Mouse (Mus musculus) bone marrow, adult 2 months (tissue): ENCODE data around the gene Ing5.

Experiments used
- CTCF ChIP-seq: fragments of 200-500 bp; IDR thresholded peaks from 2 replicates; pipeline ENCODE4 v1.5.1; 2011; ENCODE audit warnings: low read length, control low read depth; ENCODE audit not compliant: control insufficient read depth, insufficient read depth
- POLR2A ChIP-seq: fragments of 200-500 bp; IDR thresholded peaks from 2 replicates; pipeline ENCODE4 v1.6.1; 2011; ENCODE audit warnings: low read depth, mild to moderate bottlenecking, control low read depth, low read length, borderline replicate concordance; ENCODE audit not compliant: control insufficient read depth

DNA sequence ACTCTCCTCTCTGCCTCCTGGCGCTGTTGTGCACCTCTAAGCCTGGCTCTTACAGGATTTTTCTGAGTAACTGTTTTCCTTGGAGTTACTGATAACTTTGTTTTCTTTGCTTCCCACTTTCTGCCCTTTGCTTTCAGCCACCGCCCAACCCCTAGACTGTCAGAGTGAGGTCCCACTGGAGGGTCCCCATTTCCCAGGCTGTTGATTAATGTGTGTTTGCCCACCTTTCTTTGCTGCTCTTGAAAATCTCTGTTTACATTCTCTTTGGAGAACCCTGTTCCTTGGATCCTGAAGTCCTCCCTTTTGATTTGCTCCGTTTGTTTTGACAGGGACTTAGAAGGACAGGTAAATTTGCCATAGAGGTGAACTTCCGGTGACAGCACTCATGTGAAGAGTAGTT, 5.1 kb downstream of the Ing5 start:
- no peak for TF ChIP-seq CTCF
- TF ChIP-seq POLR2A, result no peak
